Mouse (Mus musculus) forebrain, embryonic 16.5 days (tissue): ENCODE measurements around the gene Cux1. TPM values are rescaled to one million over a fixed set of nuclear protein-coding genes. Genes with fewer than 3 reads are reported as not detected.

ENCODE experiments used
- ATAC-seq: fragments of 200-750 bp; cut with Nextera tagmentation; 2 replicates; pipeline ENCODE4 v1.8.0; 2017; ENCODE audit warnings: mild to moderate bottlenecking, moderate library complexity
- H3K27ac ChIP-seq: fragments of 300-500 bp; sonication (generic); 2 replicates; pipeline ENCODE4 v1.5.1; 2014; ENCODE audit warnings: low read length, control low read depth
- H3K27me3 ChIP-seq: fragments of 300-500 bp; sonication (generic); replicated peaks from 2 replicates; pipeline ENCODE4 v1.6.1; 2014; ENCODE audit warnings: low read length; ENCODE audit not compliant: control insufficient read depth, insufficient read depth
- H3K36me3 ChIP-seq: fragments of 300-500 bp; sonication (generic); 2 replicates; pipeline ENCODE4 v1.6.1; 2014; ENCODE audit not compliant: control insufficient read depth, insufficient read depth
- H3K4me1 ChIP-seq: fragments of 300-500 bp; sonication (generic); replicated peaks from 2 replicates; pipeline ENCODE4 v1.6.1; 2014; ENCODE audit warnings: low read length; ENCODE audit not compliant: control insufficient read depth, insufficient read depth
- H3K4me2 ChIP-seq: fragments of 300-500 bp; sonication (generic); 2 replicates; pipeline ENCODE4 v1.6.1; 2014; ENCODE audit warnings: mild to moderate bottlenecking, low read length, control low read depth
- H3K4me3 ChIP-seq: fragments of 300-500 bp; sonication (generic); replicated peaks from 2 replicates; pipeline ENCODE4 v1.5.1; 2014; ENCODE audit warnings: mild to moderate bottlenecking, low read length, control low read depth
- H3K9ac ChIP-seq: fragments of 300-500 bp; sonication (generic); replicated peaks from 2 replicates; pipeline ENCODE4 v1.6.1; 2014; ENCODE audit warnings: low read depth, low read length, control low read depth
- H3K9me3 ChIP-seq: fragments of 300-500 bp; sonication (generic); 2 replicates; pipeline ENCODE4 v1.6.1; 2016; ENCODE audit warnings: low read length; ENCODE audit not compliant: control insufficient read depth
- WGBS: fragments of 180-500 bp; shearing (Covaris S2); extraction: QIAGEN DNeasy Blood & Tissue Kit; methylation state at CpG from one replicate; pipeline ENCODE4 v1.1.7; 2014; 5-methylcytosine and 5-hydroxymethylcytosine counted together
- polyA plus RNA-seq: library from polyadenylated mRNA; unstranded; fragments of >200 nt; fragmentation: Nextera tagmentation; extraction: Ambion mirVana; gene quantifications from 2 replicates; pipeline ENCODE4 v1.2.1, GENCODE M21; 2015

The Cux1 gene
- polyA plus RNA-seq, 1 experiment from 2014 or later = 138 TPM

- no peaks in the 10 kb centered on the region for H3K36me3 ChIP-seq
- H3K9ac ChIP-seq = peak overlapping the region; percentile 95
- H3K4me2 ChIP-seq = peak overlapping the region; percentile 93
- H3K9me3 ChIP-seq = no peaks in the 10 kb centered on the region
- peak overlapping the region; percentile 87 for H3K27ac ChIP-seq
- H3K4me1 ChIP-seq = peaks cover 24% of the 10 kb centered on the region
- H3K4me3 ChIP-seq = peak overlapping the region; percentile 88
- H3K27me3 ChIP-seq = no peaks in the 10 kb centered on the region
- ATAC-seq = peak; percentile 70
- 0% methylated on average over 62 of the region's 67 CpGs for WGBS
Observed at GRCm38 (mm10) chr5:136243851-136244761, 323.2 kb downstream of the Cux1 start.

- Histone ChIP-seq H3K4me2 (no peak overlapping the region), H3K4me3 (no peak overlapping the region), H3K9ac (no peak overlapping the region), H3K27ac (no peak overlapping the region), H3K4me1 (peaks cover 36% of the 10 kb centered on the region), H3K9me3 (no peaks in the 10 kb centered on the region), H3K27me3 (no peaks in the 10 kb centered on the region), H3K36me3 (no peaks in the 10 kb centered on the region)
- no peak for ATAC-seq
- 77% methylated on average over 6 of the region's 6 CpGs for WGBS
Observed at GRCm38 (mm10) chr5:136241161-136241560, 326.1 kb downstream of the Cux1 start.

GRCm38 (mm10) chr5:136240381-136240780 lies 326.9 kb downstream of the Cux1 start:
- Histone ChIP-seq H3K4me2 (no peak overlapping the region), H3K4me1 (peaks cover 35% of the 10 kb centered on the region), H3K9me3 (no peaks in the 10 kb centered on the region), H3K4me3 (no peak overlapping the region), H3K27me3 (no peaks in the 10 kb centered on the region), H3K36me3 (no peaks in the 10 kb centered on the region), H3K9ac (no peak overlapping the region), H3K27ac (no peak overlapping the region)
- WGBS = 64% methylated on average over 1 of the region's 1 CpGs
- no peak for ATAC-seq

DNA sequence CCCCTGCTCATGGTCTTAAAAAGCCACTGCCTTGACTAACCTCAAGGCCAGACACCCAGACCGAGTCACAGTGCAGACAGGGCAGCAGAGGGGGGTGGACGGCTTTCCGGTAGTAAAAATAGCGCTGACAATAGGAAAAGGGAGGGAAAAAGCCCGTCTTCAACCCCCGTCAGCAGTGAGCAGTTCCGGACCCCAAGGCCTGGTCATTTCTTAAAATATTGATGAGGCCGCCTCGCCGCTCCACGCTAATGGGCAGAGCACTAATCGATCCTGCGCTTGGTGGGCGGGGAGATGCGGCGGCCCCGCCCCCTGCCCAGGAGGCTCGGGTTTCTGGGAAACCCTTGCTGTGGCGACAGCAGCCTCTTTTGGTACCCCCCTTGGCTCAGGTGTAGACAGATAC lies 329.7 kb downstream of the Cux1 start:
- ATAC-seq = no peak
- Histone ChIP-seq H3K9ac (peak overlapping the region; percentile 1; the same call in 1 of the 2 replicates), H3K27me3 (no peaks in the 10 kb centered on the region), H3K27ac (no peak overlapping the region), H3K4me2 (peak overlapping the region; percentile 58), H3K9me3 (no peaks in the 10 kb centered on the region), H3K4me3 (peak overlapping the region; percentile 37), H3K36me3 (no peaks in the 10 kb centered on the region), H3K4me1 (peaks cover 26% of the 10 kb centered on the region)
- WGBS = 3% methylated on average over 19 of the region's 19 CpGs

DNA sequence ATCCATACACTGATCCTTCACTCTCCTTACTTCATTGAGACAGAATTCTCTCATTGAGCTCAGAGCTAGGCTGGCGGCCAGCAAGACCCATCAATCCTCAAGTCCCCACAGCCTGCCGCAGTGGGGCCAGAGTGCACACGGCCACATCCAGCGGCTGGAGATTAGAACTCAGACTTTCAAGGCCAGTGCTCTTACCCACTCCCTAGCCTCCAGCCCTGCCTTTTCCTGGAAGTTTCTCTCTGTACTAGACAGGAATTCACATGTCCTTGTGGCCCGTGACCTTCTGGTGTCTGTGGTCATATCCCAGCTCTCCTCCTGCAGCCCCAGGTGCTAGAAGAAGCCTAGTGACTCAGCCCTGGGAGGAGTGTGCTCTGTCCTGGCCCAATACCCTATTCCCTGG lies 330.7 kb downstream of the Cux1 start:
- H3K4me2 ChIP-seq = no peak overlapping the region
- peaks cover 2% of the 10 kb centered on the region; the same call in 1 of the 2 replicates for H3K36me3 ChIP-seq
- whole genome bisulfite sequencing = 86% methylated on average over 5 of the region's 5 CpGs
- H3K9me3 ChIP-seq = no peaks in the 10 kb centered on the region
- H3K27me3 ChIP-seq = no peaks in the 10 kb centered on the region
- H3K4me1 ChIP-seq = peaks cover 18% of the 10 kb centered on the region
- H3K27ac ChIP-seq = no peak overlapping the region
- H3K4me3 ChIP-seq = no peak overlapping the region
- ATAC-seq = no peak
- no peak overlapping the region for H3K9ac ChIP-seq

DNA sequence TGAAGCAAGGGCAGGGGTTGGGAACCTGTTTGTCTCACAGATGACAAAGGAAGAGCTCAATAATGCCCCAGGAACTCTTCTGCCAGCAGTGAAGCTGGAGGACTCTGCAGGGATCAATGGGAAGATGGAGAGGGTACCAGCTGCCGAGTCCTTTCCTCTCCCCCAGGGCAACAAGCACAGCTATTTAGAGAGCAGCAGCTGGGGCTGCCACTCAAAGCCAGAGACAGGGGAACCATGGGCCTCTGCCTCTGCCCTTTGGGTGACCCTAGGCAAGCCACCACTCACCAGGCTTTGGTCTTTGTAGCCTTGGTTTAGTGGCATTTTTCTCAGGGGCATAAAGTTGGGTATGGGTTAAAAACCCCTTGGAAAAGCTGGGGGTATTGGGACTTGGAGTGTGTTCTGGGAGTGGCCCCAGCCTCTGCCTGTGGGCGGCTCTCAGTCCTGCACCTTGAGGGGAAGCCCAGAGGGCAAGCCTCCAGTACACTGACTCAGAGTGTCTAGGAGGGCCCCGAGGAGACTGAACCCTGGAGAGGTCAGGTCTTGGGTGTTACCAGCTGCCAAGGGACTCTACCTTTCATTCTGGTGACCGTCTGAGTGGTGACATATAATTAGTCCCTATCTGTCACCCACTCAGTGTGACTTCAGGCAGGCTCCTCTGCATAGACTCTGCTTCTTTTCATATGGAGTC lies 336.8 kb downstream of the Cux1 start:
- 78% methylated on average over 4 of the region's 4 CpGs for WGBS
- ATAC-seq = no peak
- H3K4me3 ChIP-seq = no peak overlapping the region
- no peak overlapping the region for H3K9ac ChIP-seq
- H3K4me1 ChIP-seq = peaks cover 6% of the 10 kb centered on the region
- no peak overlapping the region for H3K4me2 ChIP-seq
- peaks cover 5% of the 10 kb centered on the region; the same call in 1 of the 2 replicates for H3K36me3 ChIP-seq
- no peaks in the 10 kb centered on the region for H3K27me3 ChIP-seq
- H3K27ac ChIP-seq = no peak overlapping the region
- H3K9me3 ChIP-seq = no peaks in the 10 kb centered on the region

GRCm38 (mm10) chr5:136226246-136226876 lies 340.9 kb downstream of the Cux1 start:
- no peak for ATAC-seq
- Histone ChIP-seq H3K9ac (no peak overlapping the region), H3K4me1 (no peaks in the 10 kb centered on the region), H3K27ac (no peak overlapping the region), H3K4me2 (no peak overlapping the region), H3K36me3 (peaks cover 31% of the 10 kb centered on the region), H3K9me3 (peaks cover 3% of the 10 kb centered on the region; the same call in 1 of the 2 replicates), H3K27me3 (no peaks in the 10 kb centered on the region), H3K4me3 (no peak overlapping the region)
- 71% methylated on average over 7 of the region's 7 CpGs for WGBS

GRCm38 (mm10) chr5:136218585-136218984 lies 348.7 kb downstream of the Cux1 start:
- peaks cover 22% of the 10 kb centered on the region for H3K36me3 ChIP-seq
- no peak overlapping the region for H3K9ac ChIP-seq
- WGBS = 77% methylated on average over 12 of the region's 12 CpGs
- H3K9me3 ChIP-seq = no peaks in the 10 kb centered on the region
- no peaks in the 10 kb centered on the region for H3K4me1 ChIP-seq
- no peak overlapping the region for H3K4me2 ChIP-seq
- no peaks in the 10 kb centered on the region for H3K27me3 ChIP-seq
- no peak overlapping the region for H3K4me3 ChIP-seq
- ATAC-seq = no peak
- no peak overlapping the region for H3K27ac ChIP-seq

DNA sequence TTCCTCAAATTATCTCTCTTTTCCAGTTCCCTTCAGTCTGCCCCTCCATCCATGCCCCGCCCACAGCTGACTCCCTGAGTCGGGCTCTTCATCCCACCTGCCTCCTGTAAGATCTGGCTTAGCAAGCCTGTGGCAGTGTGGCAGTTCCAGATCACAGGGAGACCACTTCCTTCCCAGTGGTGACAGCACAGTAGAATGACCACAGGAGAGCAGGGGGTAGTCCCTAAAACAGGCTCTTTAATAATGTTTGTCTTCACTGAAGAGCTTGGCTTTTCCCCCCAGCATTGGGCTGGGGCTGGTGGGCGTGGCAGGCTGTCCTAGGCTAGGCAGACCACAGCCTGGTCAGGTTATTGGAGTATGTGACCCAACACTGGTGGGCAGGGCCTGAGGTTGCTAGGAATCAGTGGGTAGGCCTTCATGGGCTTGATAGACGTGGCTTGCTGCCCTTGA lies 349.3 kb downstream of the Cux1 start:
- Histone ChIP-seq H3K9ac (no peak overlapping the region), H3K4me2 (no peak overlapping the region), H3K27ac (no peak overlapping the region), H3K9me3 (no peaks in the 10 kb centered on the region), H3K4me1 (no peaks in the 10 kb centered on the region), H3K4me3 (no peak overlapping the region), H3K27me3 (no peaks in the 10 kb centered on the region), H3K36me3 (peaks cover 17% of the 10 kb centered on the region)
- WGBS = 76% methylated on average over 4 of the region's 4 CpGs
- ATAC-seq = no peak
